Mouse (Mus musculus) midbrain, embryonic 11.5 days (tissue): ENCODE measurements at regions not wholly inside any gene's neighbourhood (a gene's known extent, or its start where the extent isn't known, plus 50 kb on each side); places are given as distances from the start of the nearest gene placed in this dataset.

Experiments used
- ATAC-seq: fragments of 200-750 bp; cut with Nextera tagmentation; 2 replicates; pipeline ENCODE4 v1.8.0; 2017; ENCODE audit warnings: moderate TSS enrichment, moderate library complexity; ENCODE audit not compliant: low FRiP score
- DNase-seq: peaks from one replicate; pipeline ENCODE4 v3.0.0; 2015; ENCODE audit warnings: low spot score; ENCODE audit errors: missing footprints
- H3K27ac ChIP-seq: fragments of 300-500 bp; sonication (generic); 2 replicates; pipeline ENCODE4 v1.5.1; 2014; ENCODE audit warnings: low read depth, low read length
- H3K27me3 ChIP-seq: fragments of 300-500 bp; sonication (generic); 2 replicates; pipeline ENCODE4 v1.6.1; 2014; ENCODE audit warnings: mild to moderate bottlenecking, low read length, moderate library complexity, mixed read lengths; ENCODE audit not compliant: control insufficient read depth, insufficient read depth
- H3K36me3 ChIP-seq: fragments of 300-500 bp; sonication (generic); 2 replicates; pipeline ENCODE4 v1.6.1; 2014; ENCODE audit warnings: mild to moderate bottlenecking, low read length, moderate library complexity, mixed read lengths; ENCODE audit not compliant: control insufficient read depth, insufficient read depth
- H3K4me1 ChIP-seq: fragments of 300-500 bp; sonication (generic); 2 replicates; pipeline ENCODE4 v1.6.1; 2014; ENCODE audit warnings: low read length; ENCODE audit not compliant: control insufficient read depth, insufficient read depth
- H3K4me2 ChIP-seq: fragments of 300-500 bp; sonication (generic); 2 replicates; pipeline ENCODE4 v1.6.1; 2014; ENCODE audit warnings: mild to moderate bottlenecking, moderate library complexity
- H3K4me3 ChIP-seq: fragments of 300-500 bp; sonication (generic); 2 replicates; pipeline ENCODE4 v1.5.1; 2014; ENCODE audit warnings: low read depth, low read length
- H3K9ac ChIP-seq: fragments of 300-500 bp; sonication (generic); 2 replicates; pipeline ENCODE4 v1.6.1; 2014; ENCODE audit warnings: low read length
- H3K9me3 ChIP-seq: fragments of 300-500 bp; sonication (generic); 2 replicates; pipeline ENCODE4 v1.6.1; 2016; ENCODE audit warnings: low read length; ENCODE audit not compliant: control insufficient read depth
- WGBS: fragments of 180-500 bp; shearing (Covaris S2); extraction: QIAGEN DNeasy Blood & Tissue Kit; methylation state at CpG from one replicate; pipeline ENCODE4 v1.1.7; 2014; 5-methylcytosine and 5-hydroxymethylcytosine counted together

DNA sequence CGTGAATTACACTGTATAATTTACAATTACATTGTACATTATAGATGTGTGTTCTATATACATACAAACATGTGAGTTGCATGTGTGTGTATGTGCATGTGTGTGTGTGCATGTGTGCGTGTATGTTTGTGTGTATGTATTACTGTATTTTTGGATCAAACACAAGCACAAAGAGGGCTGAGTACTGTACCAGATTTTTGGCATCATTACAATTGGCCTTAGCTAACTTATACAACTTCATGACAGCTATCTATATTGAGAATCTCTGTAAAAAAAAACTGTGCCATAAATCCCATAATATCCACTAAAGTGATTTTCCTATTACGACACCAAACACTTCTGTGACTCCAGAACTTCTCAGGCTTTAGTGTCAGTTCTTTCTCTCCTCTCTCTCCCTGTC, 444.9 kb downstream of the Hdgfl1 start:
- Histone ChIP-seq H3K27ac (no peak overlapping the region), H3K9ac (no peak overlapping the region), H3K36me3 (no peaks in the 10 kb centered on the region), H3K9me3 (no peaks in the 10 kb centered on the region), H3K4me3 (no peak overlapping the region), H3K4me1 (no peaks in the 10 kb centered on the region), H3K4me2 (no peak overlapping the region), H3K27me3 (no peaks in the 10 kb centered on the region)
- ATAC-seq (no peak), DNase-seq (peak; percentile 71)
- 87% methylated on average over 3 of the region's 3 CpGs for WGBS

DNA sequence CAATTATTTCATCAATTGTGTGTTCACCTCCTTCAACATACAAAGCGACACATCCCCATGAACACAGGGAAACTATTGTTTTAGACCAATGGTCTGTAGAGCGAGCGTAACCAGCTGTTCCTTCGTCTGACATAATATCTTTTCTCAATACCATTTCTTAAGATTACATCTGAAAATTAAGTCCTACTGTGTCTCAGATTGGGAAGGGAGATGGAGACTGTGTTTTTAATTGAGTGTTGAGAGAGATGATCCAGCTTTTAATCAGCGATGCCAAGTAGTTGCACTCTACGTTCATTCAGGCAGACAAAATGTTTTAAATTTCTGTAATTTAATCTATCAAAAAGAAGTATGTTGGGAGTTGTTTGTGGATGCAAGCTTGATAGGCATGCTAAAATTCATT, 445.3 kb downstream of the Hdgfl1 start:
- H3K4me3 ChIP-seq: no peak overlapping the region
- H3K9me3 ChIP-seq: no peaks in the 10 kb centered on the region
- DNase-seq (no peak), ATAC-seq (no peak)
- WGBS: 90% methylated on average over 6 of the region's 6 CpGs
- H3K27me3 ChIP-seq: no peaks in the 10 kb centered on the region
- no peak overlapping the region for H3K9ac ChIP-seq
- no peaks in the 10 kb centered on the region for H3K4me1 ChIP-seq
- no peak overlapping the region for H3K4me2 ChIP-seq
- H3K27ac ChIP-seq: no peak overlapping the region
- H3K36me3 ChIP-seq: no peaks in the 10 kb centered on the region

DNA sequence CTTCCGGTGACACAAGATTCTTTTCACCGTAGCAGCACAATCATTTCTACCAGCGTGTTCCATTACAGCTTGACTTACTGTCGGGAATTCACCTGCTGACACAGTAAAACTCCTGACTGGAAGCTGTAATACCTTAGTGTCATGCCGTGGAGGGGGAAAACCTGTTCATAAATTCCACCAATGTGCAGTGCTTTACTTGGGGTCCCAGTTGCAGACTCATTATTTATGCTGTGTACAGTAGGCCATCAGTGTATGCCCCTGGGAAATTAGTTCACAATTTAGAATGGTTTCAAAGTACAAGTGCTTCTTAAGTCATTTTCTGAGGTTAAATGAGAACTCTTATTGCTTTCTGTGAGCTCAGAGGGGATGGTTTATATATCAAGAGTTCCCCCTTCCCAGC, 451.4 kb downstream of the Hdgfl1 start:
- no peak overlapping the region for H3K4me2 ChIP-seq
- H3K9ac ChIP-seq: no peak overlapping the region
- H3K36me3 ChIP-seq: no peaks in the 10 kb centered on the region
- DNase-seq (peak; percentile 60), ATAC-seq (no peak)
- H3K9me3 ChIP-seq: no peaks in the 10 kb centered on the region
- no peak overlapping the region for H3K4me3 ChIP-seq
- H3K27ac ChIP-seq: no peak overlapping the region
- H3K4me1 ChIP-seq: no peaks in the 10 kb centered on the region
- no peaks in the 10 kb centered on the region for H3K27me3 ChIP-seq
- WGBS: 85% methylated on average over 5 of the region's 5 CpGs

DNA sequence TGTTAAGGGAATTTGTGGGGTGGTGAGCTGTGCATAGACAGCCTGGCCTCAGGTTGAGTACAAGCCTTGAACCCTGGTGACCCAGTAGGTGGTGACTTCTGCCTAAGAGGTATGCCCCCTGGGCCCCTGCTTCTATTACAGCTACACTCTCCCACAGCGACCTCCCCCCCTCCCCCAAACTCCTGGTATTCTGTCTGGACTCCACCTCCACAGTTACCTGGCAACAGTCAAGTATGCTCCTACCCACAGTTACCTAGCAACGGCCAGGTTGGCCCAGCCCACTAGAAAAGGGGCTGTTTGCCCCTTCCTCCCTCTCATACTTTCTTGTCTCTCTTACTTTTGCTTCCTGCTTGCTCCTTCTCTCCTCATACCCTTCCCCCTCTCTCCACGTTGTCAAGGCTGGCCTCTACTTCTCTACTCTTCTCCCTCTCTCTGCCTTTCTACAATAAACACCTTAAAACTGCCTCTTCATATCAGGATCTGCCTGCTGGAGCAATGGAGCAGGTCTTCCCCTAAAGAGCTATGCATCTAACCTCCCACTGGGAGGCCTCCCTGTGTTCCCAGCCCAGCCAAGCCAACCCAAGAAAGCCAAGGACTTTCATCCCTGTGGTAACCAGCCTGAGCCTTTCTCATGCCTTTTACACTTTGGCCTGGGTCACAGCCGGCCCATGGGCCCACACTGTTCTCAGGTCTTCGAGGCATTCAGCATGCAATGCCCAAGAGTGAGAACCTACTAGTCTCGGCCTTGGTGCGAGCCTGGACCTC, 457.5 kb downstream of the Hdgfl1 start:
- 60% methylated on average over 7 of the region's 7 CpGs for WGBS
- Histone ChIP-seq H3K27ac (no peak overlapping the region), H3K27me3 (no peaks in the 10 kb centered on the region), H3K4me1 (no peaks in the 10 kb centered on the region), H3K36me3 (no peaks in the 10 kb centered on the region), H3K9me3 (no peaks in the 10 kb centered on the region), H3K9ac (no peak overlapping the region), H3K4me3 (no peak overlapping the region), H3K4me2 (no peak overlapping the region)
- DNase-seq (peak; percentile 67), ATAC-seq (0 out of 2 replicates have a peak, but pooled peaks have one; percentile 19)

DNA sequence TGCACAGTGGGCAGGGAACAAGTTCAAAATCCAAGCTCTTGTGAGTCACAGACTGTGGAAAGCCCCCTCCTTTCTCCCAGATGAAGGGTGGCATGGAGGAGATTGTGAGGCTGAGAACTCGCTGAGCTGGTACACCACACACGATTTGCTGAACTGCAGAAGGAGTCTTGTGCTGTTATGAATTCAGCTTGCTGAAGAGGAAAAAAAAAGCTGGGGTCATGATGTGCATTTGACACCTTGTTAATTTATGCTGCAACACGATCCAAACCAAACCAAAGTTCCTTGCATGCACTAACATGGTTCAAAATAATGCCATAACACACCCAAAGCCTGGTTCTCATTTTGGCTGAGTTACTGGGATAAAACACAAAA, 485.9 kb downstream of the Hdgfl1 start:
- no peaks in the 10 kb centered on the region for H3K36me3 ChIP-seq
- no peak overlapping the region for H3K4me3 ChIP-seq
- no peak overlapping the region for H3K9ac ChIP-seq
- DNase-seq: no peak
- H3K27ac ChIP-seq: no peak overlapping the region
- no peaks in the 10 kb centered on the region for H3K4me1 ChIP-seq
- H3K4me2 ChIP-seq: no peak overlapping the region
- no peak for ATAC-seq
- WGBS: 75% methylated on average over 3 of the region's 3 CpGs
- no peaks in the 10 kb centered on the region for H3K27me3 ChIP-seq
- H3K9me3 ChIP-seq: no peaks in the 10 kb centered on the region

DNA sequence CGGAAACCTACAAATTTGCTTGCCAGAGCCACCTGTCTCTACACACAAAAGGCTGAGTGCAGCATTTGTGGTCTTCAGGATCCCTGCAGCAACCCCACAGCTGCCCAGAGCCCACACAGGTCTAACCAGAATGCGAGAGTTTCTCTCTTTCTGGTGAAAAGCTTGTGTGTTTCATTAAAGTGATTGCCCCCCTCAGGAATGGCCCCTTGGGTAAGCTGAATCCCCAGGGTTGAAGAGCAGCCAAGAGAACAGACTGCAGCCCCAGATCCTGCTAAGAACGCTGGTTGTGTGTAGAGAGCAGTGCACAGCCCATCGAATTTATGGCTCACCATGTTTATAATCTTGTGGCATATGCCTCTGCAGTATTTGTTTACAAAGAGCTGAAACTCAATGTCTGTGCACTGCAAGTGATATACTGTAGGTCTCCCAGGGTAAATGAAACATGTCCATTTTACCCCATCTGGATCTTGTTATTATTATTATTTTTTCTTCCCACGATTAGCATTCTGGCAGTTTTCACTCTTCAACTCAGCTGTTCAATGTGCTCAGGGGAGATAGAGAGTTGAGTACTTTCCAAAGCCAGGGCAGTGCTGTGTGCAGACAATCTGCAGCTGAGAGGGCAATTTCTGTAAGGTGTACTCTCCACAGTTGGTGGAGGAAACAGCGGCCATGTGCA, 486.4 kb downstream of the Hdgfl1 start:
- Histone ChIP-seq H3K4me3 (no peak overlapping the region), H3K36me3 (no peaks in the 10 kb centered on the region), H3K27ac (no peak overlapping the region), H3K9me3 (no peaks in the 10 kb centered on the region), H3K4me1 (no peaks in the 10 kb centered on the region), H3K27me3 (no peaks in the 10 kb centered on the region), H3K9ac (no peak overlapping the region), H3K4me2 (no peak overlapping the region)
- 77% methylated on average over 6 of the region's 6 CpGs for WGBS
- ATAC-seq: no peak
- DNase-seq: no peak

DNA sequence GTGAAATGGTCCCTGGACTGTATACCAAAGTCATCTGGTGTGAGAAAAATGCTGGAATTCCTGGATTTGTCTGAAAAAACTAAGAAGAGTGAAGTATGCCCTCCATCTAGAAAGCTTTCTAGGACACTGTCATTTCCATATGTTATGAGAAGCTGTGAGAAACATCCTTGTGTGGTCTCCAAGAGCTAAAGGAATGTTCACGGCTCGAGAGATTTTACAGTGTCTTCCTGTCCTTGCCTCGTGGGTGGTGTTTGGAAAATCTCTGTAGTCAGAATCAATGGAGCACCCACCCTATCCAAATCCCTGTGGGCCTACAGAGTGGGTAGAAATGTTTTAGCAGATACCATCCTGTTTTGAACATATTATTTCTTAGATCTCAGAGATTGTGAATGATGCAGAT, 487.7 kb downstream of the Hdgfl1 start:
- DNase-seq (no peak), ATAC-seq (no peak)
- H3K27me3 ChIP-seq: no peaks in the 10 kb centered on the region
- no peaks in the 10 kb centered on the region for H3K4me1 ChIP-seq
- H3K4me3 ChIP-seq: no peak overlapping the region
- no peak overlapping the region for H3K4me2 ChIP-seq
- no peak overlapping the region for H3K9ac ChIP-seq
- WGBS: 91% methylated on average over 3 of the region's 3 CpGs
- H3K36me3 ChIP-seq: no peaks in the 10 kb centered on the region
- no peak overlapping the region for H3K27ac ChIP-seq
- H3K9me3 ChIP-seq: no peaks in the 10 kb centered on the region

DNA sequence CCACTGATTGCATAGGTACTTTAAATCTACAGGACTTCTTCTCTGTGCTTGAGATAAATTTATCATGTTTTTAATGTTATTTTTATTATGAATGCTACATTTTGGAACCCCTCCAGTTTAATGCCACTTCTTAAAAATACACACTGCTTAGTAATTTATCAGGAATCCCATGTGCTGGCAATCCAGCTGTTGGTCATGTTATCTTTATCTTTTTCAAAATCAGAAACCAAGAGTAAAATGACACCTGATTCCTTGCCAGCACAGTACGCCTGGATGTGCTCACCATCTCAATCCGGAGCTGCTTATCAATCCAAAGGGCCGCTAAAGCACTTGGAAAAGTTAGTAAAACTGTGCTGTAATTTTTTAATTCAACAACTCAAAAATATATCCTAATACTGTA, 497.1 kb downstream of the Hdgfl1 start:
- Histone ChIP-seq H3K27ac (no peak overlapping the region), H3K36me3 (no peaks in the 10 kb centered on the region), H3K9me3 (no peaks in the 10 kb centered on the region), H3K4me2 (no peak overlapping the region), H3K4me3 (no peak overlapping the region), H3K4me1 (no peaks in the 10 kb centered on the region), H3K9ac (no peak overlapping the region), H3K27me3 (no peaks in the 10 kb centered on the region)
- WGBS: 86% methylated on average over 3 of the region's 3 CpGs
- ATAC-seq (no peak), DNase-seq (no peak)

DNA sequence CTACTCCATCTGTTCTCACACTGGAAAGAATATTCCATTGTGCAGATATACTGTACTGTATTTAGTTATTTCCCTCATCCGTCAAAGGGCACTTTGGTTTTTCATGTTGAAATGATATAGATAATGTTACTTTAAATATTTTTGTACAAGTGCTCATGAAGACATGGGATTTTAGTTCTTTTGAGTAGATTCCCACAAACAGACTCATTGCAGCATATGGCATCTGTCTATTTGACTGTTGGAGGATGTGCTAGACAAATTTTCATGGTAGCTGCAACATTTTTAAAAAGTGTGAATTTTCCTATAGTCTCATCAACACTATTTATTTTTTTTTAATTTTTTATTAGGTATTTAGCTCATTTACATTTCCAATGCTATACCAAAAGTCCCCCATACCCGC, 502.5 kb downstream of the Hdgfl1 start:
- H3K4me3 ChIP-seq: no peak overlapping the region
- H3K27ac ChIP-seq: no peak overlapping the region
- DNase-seq (no peak), ATAC-seq (no peak)
- H3K4me1 ChIP-seq: no peaks in the 10 kb centered on the region
- H3K9ac ChIP-seq: no peak overlapping the region
- H3K36me3 ChIP-seq: no peaks in the 10 kb centered on the region
- 95% methylated on average over 2 of the region's 2 CpGs for WGBS
- H3K27me3 ChIP-seq: no peaks in the 10 kb centered on the region
- H3K4me2 ChIP-seq: no peak overlapping the region
- no peaks in the 10 kb centered on the region for H3K9me3 ChIP-seq
